Mouse (Mus musculus) neural tube, embryonic 12.5 days (tissue): ENCODE results near the gene Tmsb4x. TPM values are rescaled to one million over a fixed set of nuclear protein-coding genes. Genes with fewer than 3 reads are reported as not detected.

Experiments used
- ATAC-seq: fragments of 200-750 bp; cut with Nextera tagmentation; 2 replicates; pipeline ENCODE4 v1.8.0; 2017; ENCODE audit warnings: low read depth, mild to moderate bottlenecking, moderate TSS enrichment, moderate library complexity; ENCODE audit not compliant: low FRiP score
- H3K27ac ChIP-seq: fragments of 300-500 bp; sonication (generic); 2 replicates; pipeline ENCODE4 v1.5.1; 2016
- H3K27me3 ChIP-seq: fragments of 300-500 bp; sonication (generic); replicated peaks from 2 replicates; pipeline ENCODE4 v1.6.1; 2016; ENCODE audit warnings: mild to moderate bottlenecking
- H3K36me3 ChIP-seq: fragments of 300-500 bp; sonication (generic); 2 replicates; pipeline ENCODE4 v1.6.1; 2016; ENCODE audit warnings: mild to moderate bottlenecking
- H3K4me1 ChIP-seq: fragments of 300-500 bp; sonication (generic); 2 replicates; pipeline ENCODE4 v1.6.1; 2016
- H3K4me2 ChIP-seq: fragments of 300-500 bp; sonication (generic); replicated peaks from 2 replicates; pipeline ENCODE4 v1.6.1; 2016; ENCODE audit warnings: mild to moderate bottlenecking
- H3K4me3 ChIP-seq: fragments of 300-500 bp; sonication (generic); 2 replicates; pipeline ENCODE4 v1.5.1; 2016
- H3K9ac ChIP-seq: fragments of 300-500 bp; sonication (generic); 2 replicates; pipeline ENCODE4 v1.6.1; 2016; ENCODE audit warnings: mild to moderate bottlenecking
- H3K9me3 ChIP-seq: fragments of 300-500 bp; sonication (generic); 2 replicates; pipeline ENCODE4 v1.6.1; 2016; ENCODE audit warnings: mild to moderate bottlenecking
- WGBS: fragments of 180-500 bp; shearing (Covaris S2); methylation state at CpG from one replicate; pipeline ENCODE4 v1.1.7; 2016; 5-methylcytosine and 5-hydroxymethylcytosine counted together
- polyA plus RNA-seq: library from polyadenylated mRNA; unstranded; fragments of >200 nt; fragmentation: Nextera tagmentation; extraction: Ambion mirVana; gene quantifications from 2 replicates; pipeline ENCODE4 v1.2.1, GENCODE M21; 2016

Gene Tmsb4x
- 6,094 and 7,057 TPM in 2 replicates for polyA plus RNA-seq

DNA sequence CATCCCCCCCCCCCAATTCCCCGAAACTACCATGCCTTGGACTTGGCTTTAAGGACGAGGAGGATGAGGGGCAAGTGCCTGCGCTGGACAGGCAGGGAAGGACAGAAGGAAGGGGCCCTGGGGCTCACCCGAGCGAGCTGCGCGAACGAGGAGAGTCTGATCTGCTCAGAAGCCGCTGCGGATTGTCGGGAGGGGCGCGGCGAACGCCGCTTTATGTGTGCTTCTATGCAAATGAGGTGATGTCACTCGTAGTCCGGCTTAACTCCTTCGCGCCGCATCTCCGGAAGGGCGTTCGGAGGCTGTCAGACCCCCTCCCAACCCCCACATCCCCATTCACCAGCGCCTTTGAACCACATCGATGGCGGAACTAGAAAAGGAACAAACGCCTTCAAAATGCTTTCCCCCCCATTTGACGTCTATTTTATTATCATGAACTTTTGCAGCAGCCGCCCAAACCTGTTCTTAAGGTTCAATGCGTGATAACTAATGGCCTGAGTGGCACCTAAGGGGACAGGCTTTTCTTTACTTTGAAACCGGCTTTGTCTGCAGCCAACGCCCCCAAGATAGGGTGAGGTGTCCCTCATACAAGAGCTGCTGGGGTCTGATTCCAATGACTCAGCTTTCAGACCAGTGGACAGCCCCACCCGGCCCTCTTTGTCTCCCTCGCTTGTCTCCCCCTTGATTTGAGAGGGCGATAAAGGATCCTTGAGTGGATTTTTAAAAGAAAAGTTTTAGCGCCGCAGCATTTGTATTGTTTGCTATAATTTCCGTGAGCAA lies at the start of gene Tmsb4x:
Tmsb4x (minus strand) TSS at position 338 of the 777 bp plus-strand sequence.
- Histone ChIP-seq H3K27me3 (no peaks in the 10 kb centered on the region; the same call in 1 of the 2 replicates), H3K4me2 (peak within 1 kb of the TSS; percentile 58), H3K9me3 (no peaks in the 10 kb centered on the region), H3K4me1 (peaks cover 10% of the 10 kb centered on the region; the same call in 1 of the 2 replicates), H3K9ac (peak within 1 kb of the TSS; percentile 74), H3K4me3 (peak within 1 kb of the TSS; percentile 60), H3K27ac (peak within 1 kb of the TSS; percentile 87), H3K36me3 (no peaks in the 10 kb centered on the region)
- ATAC-seq, result peak; percentile 89
- WGBS, result 20% methylated on average over 39 of the region's 39 CpGs

DNA sequence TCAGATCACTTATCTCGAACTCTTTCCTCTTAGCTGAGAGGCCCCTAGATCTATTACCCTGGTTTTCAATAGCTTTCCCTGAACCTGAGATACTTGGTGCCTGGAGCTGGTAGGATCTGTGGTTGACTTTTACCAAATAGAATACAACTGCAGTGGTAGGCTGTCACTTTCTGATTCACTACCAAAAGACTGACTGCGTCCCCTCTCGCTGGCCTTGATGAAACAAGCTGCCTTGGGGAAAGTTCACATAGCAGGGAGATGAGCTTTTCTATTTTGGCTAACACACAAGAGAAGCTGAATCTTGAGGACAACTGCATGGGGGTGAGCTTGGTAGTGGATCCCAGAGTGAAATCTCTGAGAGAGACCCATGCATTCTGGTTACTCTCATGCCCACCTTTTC lies 32.6 kb upstream of the Tmsb4x start:
- WGBS, result 88% methylated on average over 3 of the region's 3 CpGs
- H3K4me3 ChIP-seq, result no peak overlapping the region
- no peak overlapping the region for H3K27ac ChIP-seq
- H3K4me1 ChIP-seq, result no peaks in the 10 kb centered on the region
- no peak overlapping the region for H3K9ac ChIP-seq
- no peaks in the 10 kb centered on the region for H3K9me3 ChIP-seq
- no peaks in the 10 kb centered on the region for H3K27me3 ChIP-seq
- ATAC-seq, result no peak
- H3K4me2 ChIP-seq, result no peak overlapping the region
- H3K36me3 ChIP-seq, result no peaks in the 10 kb centered on the region

DNA sequence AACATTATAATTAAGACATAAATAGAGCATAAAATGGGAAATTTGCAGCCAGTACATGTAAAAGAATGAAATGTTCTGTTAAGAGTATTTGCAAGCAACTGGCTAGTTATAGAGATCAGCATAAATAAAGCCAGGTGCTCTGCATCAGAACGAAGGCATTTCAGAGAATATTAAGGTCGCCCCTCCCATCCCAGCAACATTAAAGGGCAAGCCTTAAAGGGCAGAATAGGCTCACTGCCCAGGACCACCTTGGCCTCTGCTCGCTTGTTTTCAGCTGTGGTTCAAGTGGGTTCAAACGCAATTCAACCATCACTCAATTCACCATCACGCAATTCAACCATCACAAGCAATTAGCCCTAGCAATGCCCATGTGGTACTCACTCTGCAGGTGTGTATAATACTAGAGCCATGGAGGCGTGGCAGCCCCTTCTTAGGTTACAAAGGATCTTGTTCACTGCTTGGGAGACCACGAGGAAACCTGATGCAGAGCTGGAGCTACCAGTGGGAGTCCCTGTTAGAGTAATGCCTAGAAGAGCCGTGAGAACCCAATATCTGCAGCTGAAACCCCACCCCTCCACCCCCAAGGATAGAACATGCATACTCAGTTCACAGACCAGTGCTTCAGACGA lies 30.3 kb upstream of the Tmsb4x start:
- Histone ChIP-seq H3K9me3 (no peaks in the 10 kb centered on the region), H3K4me2 (no peak overlapping the region), H3K4me3 (no peak overlapping the region), H3K4me1 (no peaks in the 10 kb centered on the region), H3K27ac (no peak overlapping the region), H3K36me3 (no peaks in the 10 kb centered on the region), H3K9ac (no peak overlapping the region), H3K27me3 (no peaks in the 10 kb centered on the region)
- 65% methylated on average over 9 of the region's 9 CpGs for WGBS
- no peak for ATAC-seq

DNA sequence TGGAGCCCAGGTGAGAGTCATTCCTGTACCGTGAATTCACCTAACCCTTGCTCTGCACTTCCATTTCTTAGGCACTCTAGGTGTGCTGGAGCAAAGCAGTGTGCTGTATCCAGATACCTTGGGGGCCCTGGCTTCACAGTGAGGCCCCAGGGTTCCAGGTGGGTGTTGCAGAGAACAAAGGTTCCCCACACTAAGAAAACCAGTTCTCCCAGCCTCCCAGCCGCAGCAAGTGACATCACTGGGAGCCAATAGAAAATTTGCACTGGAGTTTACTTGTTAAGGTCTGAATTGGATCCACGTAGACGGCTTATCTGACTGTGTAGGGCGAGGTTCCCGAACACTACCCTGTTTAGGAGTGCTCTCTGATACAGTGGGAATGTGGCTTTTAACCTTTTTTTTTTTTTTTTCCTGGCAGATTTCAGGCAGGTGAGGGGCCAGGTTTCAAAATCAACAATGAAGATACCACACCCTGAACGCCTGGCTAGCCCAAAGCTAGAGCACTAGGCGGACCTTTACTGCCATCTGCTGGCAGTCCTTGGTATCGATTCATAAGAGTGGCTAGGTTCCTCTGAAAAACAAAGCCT lies 24.1 kb upstream of the Tmsb4x start:
- peak; percentile 63 for ATAC-seq
- no peaks in the 10 kb centered on the region for H3K27me3 ChIP-seq
- H3K4me3 ChIP-seq, result no peak overlapping the region
- no peaks in the 10 kb centered on the region for H3K9me3 ChIP-seq
- H3K36me3 ChIP-seq, result no peaks in the 10 kb centered on the region
- no peak overlapping the region for H3K4me2 ChIP-seq
- no peaks in the 10 kb centered on the region for H3K4me1 ChIP-seq
- 28% methylated on average over 9 of the region's 9 CpGs for WGBS
- H3K27ac ChIP-seq, result no peak overlapping the region
- H3K9ac ChIP-seq, result no peak overlapping the region

DNA sequence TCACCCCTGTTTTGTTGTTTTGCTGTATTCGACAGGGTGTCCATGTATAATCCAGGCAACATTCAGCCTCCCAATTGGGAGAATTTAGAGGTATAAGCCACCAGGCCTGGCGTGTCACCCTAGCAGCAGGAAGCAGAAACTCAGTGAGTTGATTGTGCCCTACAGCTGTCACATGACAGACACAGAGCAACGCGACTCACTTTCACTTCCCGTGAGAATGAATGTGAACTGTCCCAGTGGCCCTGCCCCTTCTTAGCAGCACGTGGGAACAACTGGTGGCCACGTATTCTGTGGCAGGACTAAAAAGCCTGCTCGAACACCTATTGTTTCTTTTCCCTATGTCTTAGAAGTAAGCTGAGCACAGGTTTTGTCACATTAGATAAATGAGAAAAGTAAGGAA lies 22.0 kb upstream of the Tmsb4x start:
- H3K4me3 ChIP-seq, result no peak overlapping the region
- no peaks in the 10 kb centered on the region for H3K36me3 ChIP-seq
- H3K9ac ChIP-seq, result no peak overlapping the region
- no peak for ATAC-seq
- no peaks in the 10 kb centered on the region for H3K27me3 ChIP-seq
- H3K4me1 ChIP-seq, result no peaks in the 10 kb centered on the region
- WGBS, result 50% methylated on average over 8 of the region's 8 CpGs
- no peak overlapping the region for H3K4me2 ChIP-seq
- H3K9me3 ChIP-seq, result no peaks in the 10 kb centered on the region
- no peak overlapping the region for H3K27ac ChIP-seq

DNA sequence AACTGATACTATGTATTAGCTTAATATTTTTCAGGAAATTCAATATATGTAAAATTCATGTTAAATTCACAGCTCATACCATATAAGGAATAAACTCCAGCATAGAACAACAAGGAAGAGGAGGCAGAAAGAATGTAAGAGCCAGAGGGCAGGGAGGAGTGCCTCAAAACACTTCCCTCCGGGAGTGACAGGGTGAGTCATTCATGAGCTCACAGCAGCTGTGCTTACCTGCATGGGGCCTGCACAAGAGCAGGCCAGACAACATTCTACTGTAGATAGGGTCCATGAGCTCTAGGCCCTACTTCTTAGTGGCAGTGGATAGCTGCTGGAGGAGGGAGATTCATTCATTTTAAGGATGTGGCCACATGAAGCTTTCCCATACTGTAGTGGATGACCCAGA lies 20.7 kb upstream of the Tmsb4x start:
- Histone ChIP-seq H3K9me3 (no peaks in the 10 kb centered on the region), H3K9ac (no peak overlapping the region), H3K4me2 (no peak overlapping the region), H3K36me3 (no peaks in the 10 kb centered on the region), H3K27ac (no peak overlapping the region), H3K27me3 (no peaks in the 10 kb centered on the region), H3K4me1 (no peaks in the 10 kb centered on the region), H3K4me3 (no peak overlapping the region)
- 69% methylated on average over 1 of the region's 1 CpGs for WGBS
- ATAC-seq, result no peak

DNA sequence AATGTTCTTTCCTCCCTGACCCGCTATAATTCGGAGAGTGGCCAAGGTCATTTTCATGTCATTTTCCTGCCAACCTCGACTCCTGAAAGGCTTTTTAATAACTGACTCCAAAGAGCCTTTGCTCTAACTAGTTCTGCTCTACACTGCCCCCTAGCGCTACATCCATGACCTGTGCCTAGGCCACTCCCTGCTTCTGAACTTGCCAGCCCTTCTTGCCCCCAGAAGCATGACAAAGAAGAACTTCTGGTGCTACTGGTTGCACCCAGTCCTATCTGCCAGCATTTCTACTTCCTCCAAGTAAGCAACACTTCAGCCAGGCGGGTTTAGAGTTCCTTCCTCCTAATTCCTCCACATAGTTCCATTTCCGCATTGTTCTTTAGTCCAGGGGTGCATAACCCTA lies 20.1 kb upstream of the Tmsb4x start:
- H3K27me3 ChIP-seq, result no peaks in the 10 kb centered on the region
- no peak overlapping the region for H3K4me2 ChIP-seq
- H3K9me3 ChIP-seq, result no peaks in the 10 kb centered on the region
- H3K36me3 ChIP-seq, result no peaks in the 10 kb centered on the region
- 38% methylated on average over 6 of the region's 6 CpGs for WGBS
- no peak overlapping the region for H3K27ac ChIP-seq
- no peak overlapping the region for H3K4me3 ChIP-seq
- H3K9ac ChIP-seq, result no peak overlapping the region
- no peaks in the 10 kb centered on the region for H3K4me1 ChIP-seq
- no peak for ATAC-seq

DNA sequence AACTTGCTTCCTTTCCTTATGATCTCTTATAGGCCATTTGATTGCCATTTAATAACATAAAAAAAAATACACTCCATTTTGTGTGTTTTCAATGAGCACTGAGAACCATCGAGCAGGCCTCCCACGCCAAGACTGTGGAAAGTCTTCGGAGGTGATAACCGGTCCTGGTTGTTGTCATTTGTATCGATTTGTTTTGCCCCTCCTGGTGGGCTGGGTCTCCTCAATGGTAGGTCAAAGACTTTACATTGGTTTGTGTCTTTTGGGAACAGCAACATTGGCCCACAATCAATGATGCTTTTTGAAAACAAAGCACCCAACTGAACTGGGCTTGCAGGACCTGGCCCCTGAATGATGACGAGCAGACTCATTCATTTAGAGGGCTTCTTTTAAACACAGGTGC lies 18.6 kb upstream of the Tmsb4x start:
- H3K9me3 ChIP-seq, result no peaks in the 10 kb centered on the region
- no peak for ATAC-seq
- H3K4me2 ChIP-seq, result no peak overlapping the region
- H3K36me3 ChIP-seq, result no peaks in the 10 kb centered on the region
- no peak overlapping the region for H3K4me3 ChIP-seq
- WGBS, result 93% methylated on average over 6 of the region's 6 CpGs
- no peak overlapping the region for H3K9ac ChIP-seq
- no peak overlapping the region for H3K27ac ChIP-seq
- no peaks in the 10 kb centered on the region for H3K27me3 ChIP-seq
- H3K4me1 ChIP-seq, result no peaks in the 10 kb centered on the region

DNA sequence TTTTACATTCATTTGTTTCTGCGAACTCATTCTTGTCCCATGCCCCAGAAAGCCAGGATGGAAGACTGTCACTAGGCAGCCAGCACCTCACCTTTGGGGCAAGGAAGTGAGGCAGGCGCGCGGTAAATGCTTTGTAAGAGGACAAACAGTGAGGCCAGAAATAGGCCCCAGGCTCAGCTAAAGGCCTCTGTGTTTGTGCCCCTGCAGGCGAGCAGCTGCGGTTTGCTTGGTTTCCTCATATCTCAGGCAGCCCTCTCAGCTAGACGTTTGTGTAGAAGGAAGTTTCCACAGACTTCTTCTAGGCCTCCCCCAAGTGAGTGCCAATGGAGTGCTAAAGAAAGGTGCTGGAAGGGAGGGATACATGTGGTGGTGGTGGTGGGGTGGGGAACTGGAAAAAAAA lies 18.0 kb upstream of the Tmsb4x start:
- Histone ChIP-seq H3K36me3 (no peaks in the 10 kb centered on the region), H3K27me3 (no peaks in the 10 kb centered on the region), H3K4me1 (no peaks in the 10 kb centered on the region), H3K4me2 (no peak overlapping the region), H3K4me3 (no peak overlapping the region), H3K9me3 (no peaks in the 10 kb centered on the region), H3K27ac (no peak overlapping the region), H3K9ac (no peak overlapping the region)
- WGBS, result 75% methylated on average over 7 of the region's 7 CpGs
- no peak for ATAC-seq

DNA sequence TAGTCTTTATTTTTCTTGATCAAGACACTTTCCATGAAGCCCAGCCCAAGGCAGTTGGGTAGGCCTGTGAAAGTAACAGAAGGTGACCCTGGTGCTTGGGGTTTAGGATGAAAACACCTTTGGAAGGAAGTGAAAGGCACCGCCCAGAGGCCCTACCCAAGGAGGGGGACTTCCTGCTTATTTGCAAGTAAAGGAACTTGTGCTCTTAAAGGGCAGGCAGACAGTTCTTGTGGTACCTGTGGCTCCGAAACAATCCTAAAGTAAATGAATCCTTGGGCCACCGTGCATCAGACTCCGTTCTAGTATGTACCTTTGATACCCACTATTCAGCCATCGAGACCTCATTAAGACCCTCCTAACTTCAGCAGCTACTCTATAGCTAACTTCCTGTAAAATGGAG lies 17.5 kb upstream of the Tmsb4x start:
- H3K36me3 ChIP-seq, result no peaks in the 10 kb centered on the region
- no peaks in the 10 kb centered on the region for H3K27me3 ChIP-seq
- H3K9ac ChIP-seq, result no peak overlapping the region
- no peaks in the 10 kb centered on the region for H3K9me3 ChIP-seq
- ATAC-seq, result no peak
- H3K4me3 ChIP-seq, result no peak overlapping the region
- no peak overlapping the region for H3K4me2 ChIP-seq
- WGBS, result 93% methylated on average over 5 of the region's 5 CpGs
- no peak overlapping the region for H3K27ac ChIP-seq
- no peaks in the 10 kb centered on the region for H3K4me1 ChIP-seq

DNA sequence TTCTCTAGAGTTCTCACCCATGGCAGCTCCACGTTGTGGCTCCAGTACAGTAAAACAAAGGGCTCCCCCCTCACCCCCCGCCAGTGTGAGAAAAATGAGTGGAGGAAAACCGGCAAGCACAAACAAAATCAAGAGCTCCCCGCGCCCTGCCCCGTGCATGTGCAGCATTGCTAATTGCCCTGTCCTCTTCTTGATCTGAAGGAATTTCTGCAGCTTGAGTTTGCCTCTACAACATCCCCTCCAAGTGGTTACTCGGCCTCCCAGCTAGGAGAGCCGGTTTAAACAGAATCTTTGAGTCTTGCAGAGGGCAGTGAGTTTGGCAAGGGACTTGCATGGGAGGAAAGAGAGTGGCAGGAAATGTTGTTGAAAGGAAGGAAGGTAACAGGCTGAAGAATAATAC lies 3.6 kb upstream of the Tmsb4x start:
- no peak for ATAC-seq
- no peak overlapping the region for H3K4me2 ChIP-seq
- 27% methylated on average over 8 of the region's 8 CpGs for WGBS

DNA sequence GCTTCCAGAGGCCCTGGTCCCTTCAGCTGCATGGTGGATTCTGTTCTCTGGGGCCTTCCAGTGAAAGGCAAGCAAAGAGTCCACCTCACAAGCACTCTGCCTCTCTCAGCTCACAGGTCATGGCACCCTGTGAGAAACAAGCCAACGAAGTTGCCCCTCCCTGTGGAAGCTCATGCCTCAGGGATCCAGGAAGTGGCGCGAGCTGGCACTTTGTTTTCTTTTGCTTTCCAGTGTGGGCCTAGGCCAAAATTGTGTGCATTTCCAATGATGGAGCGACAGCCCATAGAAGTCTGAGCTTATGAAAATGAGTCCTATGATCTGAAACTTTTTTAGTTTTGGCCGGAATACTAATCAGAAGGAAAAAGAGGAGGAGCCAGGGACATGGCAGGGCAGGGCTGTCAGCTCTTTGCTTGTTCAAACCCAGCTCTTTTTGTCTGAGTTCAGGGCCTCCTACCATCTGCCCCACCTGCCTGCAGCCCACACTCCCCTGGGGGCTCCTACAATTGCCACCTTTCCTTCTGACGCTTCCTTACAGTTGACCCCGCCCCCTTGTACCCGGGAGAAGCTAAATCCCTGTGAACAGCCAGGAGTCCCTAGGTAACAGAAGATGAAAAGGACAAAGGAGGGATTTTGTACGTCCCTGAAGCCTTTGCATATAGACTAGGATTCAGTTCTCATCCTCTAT lies 2.9 kb upstream of the Tmsb4x start:
- no peak overlapping the region for H3K27ac ChIP-seq
- no peak overlapping the region for H3K4me2 ChIP-seq
- ATAC-seq, result no peak
- 43% methylated on average over 9 of the region's 9 CpGs for WGBS
- no peaks in the 10 kb centered on the region; the same call in 1 of the 2 replicates for H3K27me3 ChIP-seq
- H3K36me3 ChIP-seq, result no peaks in the 10 kb centered on the region
- H3K9ac ChIP-seq, result no peak overlapping the region
- H3K9me3 ChIP-seq, result no peaks in the 10 kb centered on the region
- H3K4me1 ChIP-seq, result peaks cover 10% of the 10 kb centered on the region; the same call in 1 of the 2 replicates
- no peak overlapping the region for H3K4me3 ChIP-seq

More for the DNA sequence above, 3.6 kb upstream of the Tmsb4x start:
- no peak overlapping the region for H3K9ac ChIP-seq
- no peak overlapping the region for H3K27ac ChIP-seq
- no peaks in the 10 kb centered on the region; the same call in 1 of the 2 replicates for H3K27me3 ChIP-seq
- peaks cover 10% of the 10 kb centered on the region; the same call in 1 of the 2 replicates for H3K4me1 ChIP-seq
- H3K36me3 ChIP-seq, result no peaks in the 10 kb centered on the region
- no peaks in the 10 kb centered on the region for H3K9me3 ChIP-seq
- no peak overlapping the region for H3K4me3 ChIP-seq
